Mouse (Mus musculus) neural tube, embryonic 14.5 days (tissue): Measurements from ENCODE around the gene Morf4l1. TPM values are rescaled to one million over a fixed set of nuclear protein-coding genes. Genes with fewer than 3 reads are reported as not detected.
A peak's percentile ranks its signal among the peaks of the same experiment; 100 is the strongest.

Experiments used
- ATAC-seq: fragments of 200-750 bp; cut with Nextera tagmentation; 2 replicates; pipeline ENCODE4 v1.8.0; 2017; ENCODE audit warnings: low read depth, mild to moderate bottlenecking, moderate TSS enrichment, moderate library complexity
- H3K27ac ChIP-seq: fragments of 300-500 bp; sonication (generic); 2 replicates; pipeline ENCODE4 v1.5.1; 2014; ENCODE audit warnings: low read depth, mild to moderate bottlenecking, control low read depth, low read length, moderate library complexity, mixed read lengths
- H3K27me3 ChIP-seq: fragments of 300-500 bp; sonication (generic); 2 replicates; pipeline ENCODE4 v1.6.1; 2014; ENCODE audit warnings: low read length; ENCODE audit not compliant: control insufficient read depth, insufficient read depth
- H3K36me3 ChIP-seq: fragments of 300-500 bp; sonication (generic); 2 replicates; pipeline ENCODE4 v1.6.1; 2014; ENCODE audit warnings: low read length, mixed read lengths; ENCODE audit not compliant: control insufficient read depth, insufficient read depth
- H3K4me1 ChIP-seq: fragments of 300-500 bp; sonication (generic); 2 replicates; pipeline ENCODE4 v1.6.1; 2014; ENCODE audit warnings: low read length; ENCODE audit not compliant: control insufficient read depth, insufficient read depth
- H3K4me2 ChIP-seq: fragments of 300-500 bp; sonication (generic); 2 replicates; pipeline ENCODE4 v1.6.1; 2014; ENCODE audit warnings: mild to moderate bottlenecking, low read depth, low read length, control low read depth
- H3K4me3 ChIP-seq: fragments of 300-500 bp; sonication (generic); 2 replicates; pipeline ENCODE4 v1.5.1; 2014; ENCODE audit warnings: low read depth, low read length, control low read depth, mixed read lengths
- H3K9ac ChIP-seq: fragments of 300-500 bp; sonication (generic); replicated peaks from 2 replicates; pipeline ENCODE4 v1.6.1; 2014; ENCODE audit warnings: low read depth, mild to moderate bottlenecking, control low read depth, low read length, mixed read lengths
- H3K9me3 ChIP-seq: fragments of 300-500 bp; sonication (generic); 2 replicates; pipeline ENCODE4 v1.6.1; 2016; ENCODE audit warnings: low read length; ENCODE audit not compliant: control insufficient read depth
- WGBS: fragments of 180-500 bp; shearing (Covaris S2); extraction: QIAGEN DNeasy Blood & Tissue Kit; methylation state at CpG from one replicate; pipeline ENCODE4 v1.1.7; 2014; 5-methylcytosine and 5-hydroxymethylcytosine counted together
- polyA plus RNA-seq: library from polyadenylated mRNA; unstranded; fragments of >200 nt; fragmentation: Nextera tagmentation; extraction: Ambion mirVana; gene quantifications from 2 replicates; pipeline ENCODE4 v1.2.1, GENCODE M21; 2014

Morf4l1 gene
- polyA plus RNA-seq, 1 experiment from 2014 or later: 602 TPM

GRCm38 (mm10) chr9:90135466-90135865 lies 20.9 kb upstream of the Morf4l1 start:
- Histone ChIP-seq H3K27me3 (no peaks in the 10 kb centered on the region), H3K9ac (no peak overlapping the region), H3K9me3 (no peaks in the 10 kb centered on the region), H3K4me1 (no peaks in the 10 kb centered on the region), H3K4me2 (no peak overlapping the region), H3K27ac (no peak overlapping the region), H3K4me3 (no peak overlapping the region), H3K36me3 (no peaks in the 10 kb centered on the region)
- WGBS: 80% methylated on average over 8 of the region's 8 CpGs
- ATAC-seq: no peak

- Histone ChIP-seq H3K4me2 (no peak overlapping the region), H3K27me3 (no peaks in the 10 kb centered on the region), H3K27ac (no peak overlapping the region), H3K36me3 (no peaks in the 10 kb centered on the region), H3K4me1 (no peaks in the 10 kb centered on the region), H3K4me3 (no peak overlapping the region), H3K9ac (no peak overlapping the region), H3K9me3 (no peaks in the 10 kb centered on the region)
- no peak for ATAC-seq
- WGBS: 73% methylated on average over 7 of the region's 7 CpGs
Measured at GRCm38 (mm10) chr9:90133562-90134355, 19.2 kb upstream of the Morf4l1 start.

DNA sequence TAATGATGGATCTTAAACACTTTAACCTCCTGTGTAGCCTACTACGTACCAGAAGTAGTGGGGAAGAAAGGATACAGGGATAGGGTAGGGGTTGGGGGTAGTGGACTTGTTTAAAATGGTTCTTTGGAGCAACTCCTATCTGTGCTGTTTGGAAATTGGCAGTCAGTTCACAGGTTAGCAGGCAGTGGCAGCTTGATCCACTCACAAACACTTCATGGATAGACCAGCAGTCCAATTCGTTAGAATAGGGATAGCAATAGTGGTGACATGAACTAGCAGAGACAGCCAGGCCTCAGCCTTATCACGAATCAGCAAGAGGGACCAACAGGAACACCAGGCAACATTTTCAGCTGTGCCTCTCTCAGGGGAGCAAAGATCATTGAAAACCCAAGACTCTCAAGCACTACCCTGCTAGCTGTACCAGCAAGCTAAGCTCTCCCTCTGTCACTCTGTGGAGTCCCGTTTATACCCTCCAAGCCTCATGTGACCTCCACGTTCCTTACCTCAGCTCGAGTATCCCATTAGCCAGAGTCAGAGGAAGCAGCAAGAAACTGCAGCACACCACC lies 14.1 kb upstream of the Morf4l1 start:
- Histone ChIP-seq H3K4me1 (no peaks in the 10 kb centered on the region), H3K27ac (no peak overlapping the region), H3K4me3 (no peak overlapping the region), H3K36me3 (no peaks in the 10 kb centered on the region), H3K9me3 (no peaks in the 10 kb centered on the region), H3K4me2 (no peak overlapping the region), H3K9ac (no peak overlapping the region), H3K27me3 (no peaks in the 10 kb centered on the region)
- WGBS: 84% methylated on average over 6 of the region's 6 CpGs
- no peak for ATAC-seq

GRCm38 (mm10) chr9:90127146-90127545 lies 12.6 kb upstream of the Morf4l1 start:
- H3K4me3 ChIP-seq: no peak overlapping the region
- H3K4me1 ChIP-seq: no peaks in the 10 kb centered on the region
- WGBS: 73% methylated on average over 6 of the region's 6 CpGs
- ATAC-seq: no peak
- H3K9me3 ChIP-seq: no peaks in the 10 kb centered on the region
- H3K27me3 ChIP-seq: no peaks in the 10 kb centered on the region
- H3K9ac ChIP-seq: no peak overlapping the region
- no peak overlapping the region for H3K4me2 ChIP-seq
- H3K27ac ChIP-seq: no peak overlapping the region
- no peaks in the 10 kb centered on the region for H3K36me3 ChIP-seq

- no peak overlapping the region for H3K9ac ChIP-seq
- peak; percentile 73 for ATAC-seq
- no peaks in the 10 kb centered on the region for H3K36me3 ChIP-seq
- 1% methylated on average over 30 of the region's 30 CpGs for WGBS
- no peaks in the 10 kb centered on the region for H3K4me1 ChIP-seq
- H3K27me3 ChIP-seq: no peaks in the 10 kb centered on the region
- peak overlapping the region; percentile 13; the same call in 1 of the 2 replicates for H3K4me3 ChIP-seq
- H3K9me3 ChIP-seq: no peaks in the 10 kb centered on the region
- H3K27ac ChIP-seq: no peak overlapping the region
- peak overlapping the region; percentile 38; the same call in 1 of the 2 replicates for H3K4me2 ChIP-seq
Measured at GRCm38 (mm10) chr9:90126260-90127010, 11.9 kb upstream of the Morf4l1 start.

GRCm38 (mm10) chr9:90125416-90126099 lies 11.0 kb upstream of the Morf4l1 start:
- Histone ChIP-seq H3K4me2 (peak overlapping the region; percentile 38; the same call in 1 of the 2 replicates), H3K27me3 (no peaks in the 10 kb centered on the region), H3K27ac (no peak overlapping the region), H3K4me1 (no peaks in the 10 kb centered on the region), H3K4me3 (peak overlapping the region; percentile 13; the same call in 1 of the 2 replicates), H3K9me3 (no peaks in the 10 kb centered on the region), H3K9ac (no peak overlapping the region), H3K36me3 (no peaks in the 10 kb centered on the region)
- 16% methylated on average over 7 of the region's 7 CpGs for WGBS
- no peak for ATAC-seq

DNA sequence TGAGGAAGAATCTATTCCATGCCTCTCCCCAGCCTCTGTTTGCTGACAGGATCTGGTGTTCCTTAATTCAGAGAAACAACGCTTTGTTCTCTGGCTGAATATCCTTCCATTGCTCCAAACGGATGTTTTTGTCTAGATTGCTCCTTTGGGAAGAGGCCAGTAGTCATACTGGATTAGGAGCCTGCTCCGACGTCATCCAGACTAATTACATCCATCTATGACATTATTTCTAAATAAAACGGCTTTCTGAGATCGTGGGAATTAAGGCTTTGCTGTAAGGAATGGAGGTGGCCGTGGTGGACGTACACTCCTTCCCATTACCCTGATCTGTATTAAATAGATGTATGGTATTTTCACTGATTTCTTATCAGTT lies 10.3 kb upstream of the Morf4l1 start:
- H3K4me2 ChIP-seq: no peak overlapping the region
- H3K9ac ChIP-seq: no peak overlapping the region
- no peaks in the 10 kb centered on the region for H3K4me1 ChIP-seq
- H3K9me3 ChIP-seq: no peaks in the 10 kb centered on the region
- H3K36me3 ChIP-seq: no peaks in the 10 kb centered on the region
- H3K4me3 ChIP-seq: no peak overlapping the region
- WGBS: 23% methylated on average over 8 of the region's 8 CpGs
- ATAC-seq: peak; percentile 23; the same call in 1 of the 2 replicates
- H3K27ac ChIP-seq: no peak overlapping the region
- H3K27me3 ChIP-seq: no peaks in the 10 kb centered on the region

GRCm38 (mm10) chr9:90124156-90124872 lies 9.7 kb upstream of the Morf4l1 start:
- Histone ChIP-seq H3K27me3 (no peaks in the 10 kb centered on the region), H3K4me2 (no peak overlapping the region), H3K9me3 (no peaks in the 10 kb centered on the region), H3K27ac (no peak overlapping the region), H3K36me3 (no peaks in the 10 kb centered on the region), H3K4me3 (no peak overlapping the region), H3K9ac (no peak overlapping the region), H3K4me1 (no peaks in the 10 kb centered on the region)
- ATAC-seq: peak; percentile 38; the same call in 1 of the 2 replicates
- WGBS: 35% methylated on average over 11 of the region's 11 CpGs
